Mouse (Mus musculus): ENCODE measurements around the gene Gm5072.
"Not testable (repeated sequence)": the region's sequence is repeated elsewhere in the genome, so short reads cannot be mapped to it uniquely, and the experiment has no call there.

The Gm5072 gene

DNA sequence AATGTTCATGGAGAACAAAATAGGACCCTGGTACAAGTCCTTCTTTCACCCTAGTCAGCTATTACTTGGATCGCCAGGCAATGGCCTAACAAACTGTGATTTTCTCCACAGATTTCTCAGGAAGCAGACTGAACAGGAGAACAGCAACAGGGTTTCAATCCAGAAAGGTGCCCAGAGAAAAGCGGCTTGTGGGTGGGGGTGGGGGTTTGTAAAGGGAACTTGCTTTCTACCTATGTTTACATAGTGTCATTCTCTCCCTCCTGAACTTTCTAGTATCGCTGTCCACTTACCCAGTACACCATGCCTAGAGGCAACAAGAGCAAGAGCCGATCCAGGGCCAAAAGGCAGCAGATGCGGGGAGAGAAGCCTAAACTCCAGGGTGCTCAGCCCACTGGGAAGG lies at the start of gene Gm5072:
Gene Gm5072 (plus strand): TSS at position 301 of the 400 bp plus-strand sequence.
- not testable (repeated sequence) for DNase-seq (ENCODE audit: low spot score)

Measured in c-Kit-positive CD71-positive TER-119-positive erythroid progenitor cells, embryonic 14.5 days (primary cell).